Mouse (Mus musculus) thymus, adult 2 months (tissue): ENCODE results near the gene Olfr229.
"Not testable (repeated sequence)": the region's sequence is repeated elsewhere in the genome, so short reads cannot be mapped to it uniquely, and the experiment has no call there.

Experiments used
- CTCF ChIP-seq: fragments of 200-500 bp; IDR thresholded peaks from 2 replicates; pipeline ENCODE4 v1.5.1; 2012; ENCODE audit warnings: mild to moderate bottlenecking, control low read depth, low read length, moderate library complexity, borderline replicate concordance; ENCODE audit not compliant: control insufficient read depth, poor library complexity, insufficient read depth; ENCODE audit errors: extremely low read depth
- POLR2A ChIP-seq: fragments of 200-500 bp; IDR thresholded peaks from 2 replicates; pipeline ENCODE4 v1.6.1; 2012; ENCODE audit warnings: mild to moderate bottlenecking, low read length, control low read depth, moderate library complexity; ENCODE audit not compliant: control insufficient read depth, poor library complexity, insufficient read depth; ENCODE audit errors: extremely low read depth

- not testable (repeated sequence) for TF ChIP-seq CTCF, POLR2A
These were observed 29.4 kb upstream of the Olfr229 start for GRCm38 (mm10) chr9:39877541-39878396.
